Mouse (Mus musculus): ENCODE results near the gene Hspa12b. TPM values are rescaled to one million over a fixed set of nuclear protein-coding genes. Genes with fewer than 3 reads are reported as not detected.

Hspa12b gene
- total RNA-seq, 2 experiments from 2014 or later: 30.6 to 30.7 TPM

DNA sequence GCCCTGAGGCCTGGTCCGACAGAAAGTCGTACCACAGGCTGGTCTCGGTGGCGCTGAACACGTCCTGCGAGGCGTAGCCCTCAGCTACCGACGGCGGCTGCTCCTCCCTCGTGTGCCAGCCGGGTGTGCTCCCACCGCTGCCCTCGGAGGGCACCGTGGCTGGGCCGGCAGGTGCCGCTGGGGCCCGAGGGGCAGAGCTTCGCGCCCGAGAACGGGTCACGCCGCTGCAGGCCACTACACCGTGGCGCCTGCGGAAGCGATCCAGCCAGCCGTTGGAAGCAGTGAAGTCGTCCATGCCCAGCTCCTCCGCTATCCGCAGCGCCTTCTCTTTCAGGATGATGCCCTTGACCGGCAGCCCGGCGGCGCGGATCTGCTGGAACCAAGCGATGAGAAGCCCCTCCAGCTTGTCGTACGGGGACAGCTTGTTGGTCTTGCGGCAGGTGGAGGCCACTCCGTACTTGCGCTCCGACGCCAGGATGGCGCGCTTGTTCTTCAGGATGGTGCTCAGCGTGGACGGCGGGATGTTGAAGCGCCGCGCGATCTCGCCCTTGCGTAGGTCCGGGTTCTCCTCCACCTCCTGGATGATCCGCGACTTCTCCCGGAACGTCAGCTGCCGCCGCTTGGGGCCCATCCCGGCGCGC is 52.3 kb downstream of the Hspa12b start:
- peak; percentile 67 to 73 for DNase-seq

- DNase-seq: peak; percentile 90 to 91
These were observed 53.0 kb downstream of the Hspa12b start, which contains the start of gene Cenpb for GRCm38 (mm10) chr2:131179990-131180587. Cenpb (minus strand) TSS chr2:131180067.

DNA sequence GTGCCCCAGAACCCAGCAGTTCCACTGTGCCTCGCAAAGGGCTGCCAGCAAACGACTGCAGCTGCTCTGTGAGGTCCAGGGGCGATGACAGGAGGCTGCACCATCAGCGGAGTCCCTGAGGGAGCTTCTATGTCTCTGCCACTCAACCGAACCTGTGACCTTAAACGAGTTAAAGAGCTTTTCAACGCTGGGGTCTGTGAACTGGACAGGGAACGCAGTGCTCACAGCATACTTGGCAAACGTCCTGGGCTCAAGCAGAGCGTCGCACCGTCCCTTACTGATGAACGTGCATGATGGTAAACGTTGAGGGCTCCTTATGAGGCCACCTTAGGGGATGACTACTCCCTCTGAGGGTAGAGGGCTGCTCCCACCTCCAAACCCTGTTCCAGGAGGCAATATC is 59.3 kb downstream of the Hspa12b start:
- no peak for DNase-seq

DNA sequence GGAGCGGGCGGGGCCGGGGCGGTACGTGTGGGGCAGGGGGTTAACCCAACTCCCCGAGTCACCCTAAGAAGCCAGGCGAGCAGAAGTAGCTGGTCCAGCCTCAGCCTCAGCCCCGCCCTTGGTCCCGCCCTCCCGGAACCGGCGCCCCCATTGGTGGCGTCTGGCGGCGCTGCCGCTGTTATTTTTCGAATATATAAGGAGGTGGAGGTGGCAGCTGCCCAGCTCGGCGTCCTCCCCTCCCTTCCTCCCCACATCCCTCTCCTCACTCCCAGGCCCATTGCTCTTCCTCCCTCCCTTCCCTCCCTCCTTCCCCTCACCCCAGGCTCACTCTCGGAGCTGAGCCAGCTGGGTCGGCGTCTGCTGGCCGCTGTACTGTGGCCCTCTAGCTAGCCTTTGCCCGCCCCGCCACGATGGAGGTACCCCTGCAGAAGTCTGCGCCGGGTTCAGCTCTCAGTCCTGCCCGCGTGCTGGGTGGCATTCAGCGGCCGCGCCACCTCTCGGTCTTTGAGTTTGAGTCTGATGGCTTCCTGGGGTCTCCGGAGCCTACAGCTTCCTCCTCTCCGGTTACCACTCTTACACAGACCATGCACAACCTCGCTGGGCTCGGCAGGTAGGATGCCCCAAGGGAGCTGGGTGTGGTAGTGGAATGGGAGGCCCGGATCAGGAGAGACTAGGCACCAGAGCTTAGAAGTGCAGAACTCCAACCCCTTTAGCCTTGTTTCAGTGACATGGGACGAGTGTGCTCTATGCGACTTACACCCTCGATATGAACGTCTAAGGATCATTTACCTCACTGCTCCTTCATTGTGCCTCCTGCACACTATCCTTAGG is 59.9 kb downstream of the Hspa12b start, which contains the start of the genes Cdc25b and Spef1:
Gene Cdc25b, plus strand, starts transcription at position 179 of the 831 bp plus-strand sequence.
Gene Spef1, minus strand, starts transcription at position 512 of the 831 bp plus-strand sequence.
- DNase-seq: peak; percentile 91

DNA sequence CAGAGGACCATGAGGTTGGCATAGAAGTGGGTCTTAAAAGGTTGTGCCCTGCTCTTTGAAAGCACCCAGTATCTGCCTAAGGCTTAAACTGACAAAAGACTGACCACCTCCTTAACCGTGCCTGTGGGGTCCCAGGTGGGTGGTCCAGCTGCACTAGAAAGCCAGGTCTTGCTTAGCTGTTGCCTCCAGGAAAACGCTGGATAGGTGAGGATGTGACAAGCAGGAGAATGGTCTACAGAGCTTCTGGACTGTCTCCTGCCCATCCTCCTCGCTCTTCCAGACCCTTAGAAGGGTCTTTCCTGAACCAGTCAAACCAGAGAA is 60.5 kb downstream of the Hspa12b start:
- DNase-seq: no peak

- no peak for DNase-seq
These were observed 61.2 kb downstream of the Hspa12b start for GRCm38 (mm10) chr2:131188311-131188710.

GRCm38 (mm10) chr2:131189521-131190309 is 62.6 kb downstream of the Hspa12b start:
- DNase-seq: no peak

- no peak for DNase-seq
These were observed 63.4 kb downstream of the Hspa12b start for GRCm38 (mm10) chr2:131190344-131191004.

DNA sequence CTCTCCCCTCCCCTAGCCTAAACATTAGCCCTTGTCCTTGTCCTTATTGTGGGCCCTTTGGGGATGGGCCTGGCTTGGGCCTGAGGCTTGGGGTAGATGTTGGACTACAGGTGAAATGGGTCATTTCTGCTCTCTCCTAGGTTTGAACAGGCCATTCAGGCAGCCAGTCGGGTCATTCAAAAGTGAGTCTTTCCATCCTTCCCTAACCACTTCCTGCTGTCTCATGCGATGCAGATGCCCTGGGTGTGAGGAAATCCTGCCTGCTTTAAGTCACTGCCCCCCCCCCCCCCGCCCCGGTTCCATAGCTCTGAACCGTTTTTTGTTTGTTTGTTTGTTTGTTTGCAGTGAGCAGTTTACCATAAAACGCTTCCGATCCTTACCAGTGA is 63.9 kb downstream of the Hspa12b start:
- DNase-seq: no peak

Other genes with a start within 250 kb of the Hspa12b start
- 10 to 100 TPM; 47.4 to 50.7 TPM for gene 4930402H24Rik, start 220.9 kb upstream of the Hspa12b start, total RNA-seq (2021)
- 10 to 100 TPM; 22.3 to 24.5 TPM for gene Atrn, start 220.8 kb upstream of the Hspa12b start, total RNA-seq (2021)
- gene Gfra4, start 84.2 kb upstream of the Hspa12b start, total RNA-seq (2021): 10 to 100 TPM in 1 of 2 experiments, 1 to 10 TPM in 1; 6.2 to 10.2 TPM
- 1 to 10 TPM; 1.3 to 1.9 TPM for gene Adam33, start 63.5 kb upstream of the Hspa12b start, total RNA-seq (2021)
- gene Siglec1, start 40.5 kb upstream of the Hspa12b start, total RNA-seq (2021): 1 to 10 TPM; 1.9 to 6.5 TPM
- not detected for gene Gm11037, start 6.2 kb downstream of the Hspa12b start, total RNA-seq (2021)
- 10 to 100 TPM in 1 of 2 experiments, 1 to 10 TPM in 1; 9.7 to 17.7 TPM for gene 1700037H04Rik, start 32.8 kb downstream of the Hspa12b start, total RNA-seq (2021)
- gene Cenpb, start 52.8 kb downstream of the Hspa12b start, total RNA-seq (2021): 10 to 100 TPM; 76.7 to 79.6 TPM
- 1 to 10 TPM; 2.9 to 5.9 TPM for gene Cdc25b, start 59.7 kb downstream of the Hspa12b start, total RNA-seq (2021)
- gene Spef1, start 60.0 kb downstream of the Hspa12b start, total RNA-seq (2021): 1 to 10 TPM; 4.7 to 5.5 TPM
- 10 to 100 TPM; 36.7 to 41.7 TPM for gene Ap5s1, start 79.8 kb downstream of the Hspa12b start, total RNA-seq (2021)
- 10 to 100 TPM; 64.0 to 78.2 TPM for gene Mavs, start 106.8 kb downstream of the Hspa12b start, total RNA-seq (2021)
- gene Pank2, start 135.2 kb downstream of the Hspa12b start, total RNA-seq (2021): 10 to 100 TPM; 21.4 to 23.1 TPM
- gene Rnf24, start 225.6 kb downstream of the Hspa12b start, total RNA-seq (2021): 1 to 10 TPM; 3.9 to 4.1 TPM